Mouse (Mus musculus): ENCODE measurements around the gene Acp2.

Gene Acp2

DNA sequence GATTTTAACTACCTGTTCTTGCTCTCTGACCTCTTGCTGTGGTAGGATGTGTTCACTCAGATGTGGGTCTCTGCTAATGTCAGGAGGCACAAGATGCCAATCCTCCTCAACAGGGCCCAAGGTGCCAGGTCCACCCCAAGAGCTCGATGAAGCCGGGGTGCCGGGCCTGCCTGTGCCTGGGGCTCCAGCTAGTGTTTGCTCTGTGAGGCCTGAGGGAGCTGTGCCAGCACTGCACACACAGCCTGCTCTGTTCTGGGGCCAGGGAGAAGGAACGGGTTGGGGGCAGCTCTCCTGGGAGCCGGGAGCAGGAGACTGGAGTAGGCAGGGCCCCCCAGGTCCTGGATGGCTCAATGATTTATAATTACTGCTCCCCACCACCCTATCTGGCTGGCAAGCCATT, 55.4 kb downstream of the Acp2 start:
- no peak for TF ChIP-seq GATA4 (IDR thresholded peaks at IDR 0.05; ENCODE audit: insufficient replicate concordance, low read length)

DNA sequence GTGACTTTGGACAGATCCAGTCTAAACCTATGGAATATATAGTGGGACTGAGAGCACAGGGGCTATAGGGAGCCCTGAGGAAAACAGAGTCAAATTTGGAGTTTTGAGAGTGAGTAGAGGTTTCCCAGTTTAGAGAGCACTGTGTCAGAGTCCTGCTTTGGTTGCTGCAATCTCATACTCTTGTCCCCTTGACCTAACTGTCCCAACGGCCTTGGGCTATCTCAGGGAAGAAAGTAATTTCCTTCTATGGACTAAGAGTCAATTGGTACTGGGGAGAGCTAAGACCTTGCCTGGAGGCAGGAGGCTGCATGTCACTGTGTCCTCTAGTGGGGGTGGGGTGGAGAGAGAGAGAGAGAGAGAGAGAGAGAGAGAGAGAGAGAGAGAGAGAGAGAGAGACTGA, 56.1 kb downstream of the Acp2 start:
- TF ChIP-seq GATA4 (IDR thresholded peaks at IDR 0.05; ENCODE audit: insufficient replicate concordance, low read length): no peak

DNA sequence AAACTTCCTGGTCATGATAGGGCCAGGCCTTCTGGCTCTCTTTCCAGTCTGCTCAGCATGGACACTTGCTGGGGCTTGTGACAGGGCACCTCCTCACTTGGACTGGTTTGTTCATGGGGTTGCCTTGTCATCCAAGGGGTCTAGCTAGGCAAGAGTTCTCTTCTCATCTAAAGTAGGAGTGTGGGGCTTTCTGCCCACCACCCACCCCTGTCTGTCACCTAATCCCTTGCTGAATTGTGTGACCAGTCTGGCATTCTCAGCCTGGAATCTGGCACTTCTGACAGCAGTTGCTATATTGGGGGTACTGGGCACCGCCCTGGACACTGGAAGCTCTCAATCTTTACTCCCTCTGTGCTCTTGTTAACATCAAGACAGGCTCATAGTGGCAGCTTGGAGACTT, 56.8 kb downstream of the Acp2 start:
- TF ChIP-seq GATA4 (IDR thresholded peaks at IDR 0.05; ENCODE audit: insufficient replicate concordance, low read length): no peak

Data from liver, adult (tissue).